Mouse (Mus musculus): ENCODE results near the gene Cdhr2.

Gene Cdhr2

GRCm38 (mm10) chr13:54750699-54751098 lies 49.4 kb downstream of the Cdhr2 start:
- DNase-seq (ENCODE audit: low read depth, low spot score), result peak; percentile 63

DNA sequence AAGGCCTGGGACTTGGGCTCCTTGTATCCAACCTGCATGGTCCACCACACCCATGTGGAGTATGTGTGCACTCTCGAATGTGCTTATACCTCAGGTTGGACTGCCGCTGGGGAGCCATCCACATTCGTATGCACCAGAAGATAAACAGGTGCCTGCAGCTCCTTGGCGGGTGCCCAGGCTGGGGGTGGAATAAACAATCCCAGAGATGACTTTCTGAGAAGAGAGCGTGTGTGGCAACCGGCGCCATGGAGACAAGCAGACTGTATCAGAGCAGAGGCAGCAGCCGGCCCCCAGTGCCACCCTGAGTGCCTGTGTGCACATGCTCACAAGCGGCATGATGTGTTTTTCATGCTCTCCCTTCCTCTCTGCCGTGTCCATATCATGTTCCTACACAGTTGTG lies 51.4 kb downstream of the Cdhr2 start:
- DNase-seq (ENCODE audit: low read depth, low spot score), result no peak

GRCm38 (mm10) chr13:54753733-54754132 lies 52.5 kb downstream of the Cdhr2 start:
- DNase-seq (ENCODE audit: low read depth, low spot score), result no peak

GRCm38 (mm10) chr13:54754169-54755080 lies 53.2 kb downstream of the Cdhr2 start:
- DNase-seq (ENCODE audit: low read depth, low spot score), result no peak

DNA sequence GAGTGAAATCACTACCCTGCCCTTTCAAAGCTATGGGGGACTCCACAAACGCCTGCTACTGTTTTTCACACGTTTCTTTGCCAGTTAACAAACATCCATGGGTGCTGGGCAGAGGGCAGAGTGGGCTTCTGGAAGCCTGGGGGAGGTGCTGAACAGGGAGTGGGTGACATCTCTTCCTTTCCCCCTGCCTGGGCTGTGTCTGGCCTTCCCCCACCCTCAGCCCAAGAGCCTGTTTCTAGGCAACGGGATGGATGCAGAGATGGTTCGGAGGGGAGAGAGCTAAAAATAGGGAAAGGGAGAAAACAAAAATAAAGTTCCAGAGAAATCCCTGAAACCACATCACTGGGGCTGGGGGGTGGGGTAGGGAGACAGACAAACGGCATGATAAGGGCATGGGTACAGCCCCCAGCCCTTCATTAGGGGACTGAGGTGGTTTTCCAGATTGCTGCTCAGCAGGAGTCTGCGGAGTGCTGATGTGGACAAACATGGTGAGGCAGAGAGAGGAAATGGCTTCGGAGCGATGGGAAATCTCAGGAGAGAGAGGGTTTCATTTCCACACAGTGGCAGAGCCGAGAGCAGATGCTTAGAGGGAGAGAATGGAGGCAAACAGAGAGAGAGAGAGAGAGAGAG lies 54.1 kb downstream of the Cdhr2 start:
- DNase-seq (ENCODE audit: low read depth, low spot score), result no peak

DNA sequence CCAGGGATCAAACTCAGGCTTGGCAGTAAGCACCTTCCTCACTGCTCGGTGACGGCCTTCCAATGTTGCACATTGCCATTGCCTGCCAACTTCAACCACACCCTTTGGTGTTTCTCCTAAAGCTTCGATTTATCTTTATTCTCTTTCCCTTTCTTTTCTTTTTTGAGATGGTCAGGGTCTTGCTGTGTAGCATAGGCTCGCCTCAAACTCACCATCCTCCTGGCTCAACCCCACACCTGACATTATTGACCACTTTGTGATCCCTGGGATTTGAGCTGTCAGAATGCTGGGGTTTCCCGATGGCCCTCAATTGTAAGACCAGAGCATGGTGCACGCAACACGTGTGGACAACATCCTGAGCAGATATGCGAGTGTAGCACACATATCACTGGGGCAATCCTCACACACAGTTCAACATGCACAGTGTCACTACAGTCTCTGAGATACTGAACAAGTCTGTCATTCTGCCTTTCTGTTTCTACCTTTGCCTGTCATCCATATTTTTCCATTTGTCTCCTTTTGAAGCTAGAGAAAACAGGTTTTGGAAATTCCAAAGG lies 55.0 kb downstream of the Cdhr2 start:
- no peak for DNase-seq (ENCODE audit: low read depth, low spot score)

GRCm38 (mm10) chr13:54757093-54757830 lies 56.0 kb downstream of the Cdhr2 start:
- no peak for DNase-seq (ENCODE audit: low read depth, low spot score)

GRCm38 (mm10) chr13:54758045-54758755 lies 56.9 kb downstream of the Cdhr2 start:
- peak; percentile 95 for DNase-seq (ENCODE audit: low read depth, low spot score)

DNA sequence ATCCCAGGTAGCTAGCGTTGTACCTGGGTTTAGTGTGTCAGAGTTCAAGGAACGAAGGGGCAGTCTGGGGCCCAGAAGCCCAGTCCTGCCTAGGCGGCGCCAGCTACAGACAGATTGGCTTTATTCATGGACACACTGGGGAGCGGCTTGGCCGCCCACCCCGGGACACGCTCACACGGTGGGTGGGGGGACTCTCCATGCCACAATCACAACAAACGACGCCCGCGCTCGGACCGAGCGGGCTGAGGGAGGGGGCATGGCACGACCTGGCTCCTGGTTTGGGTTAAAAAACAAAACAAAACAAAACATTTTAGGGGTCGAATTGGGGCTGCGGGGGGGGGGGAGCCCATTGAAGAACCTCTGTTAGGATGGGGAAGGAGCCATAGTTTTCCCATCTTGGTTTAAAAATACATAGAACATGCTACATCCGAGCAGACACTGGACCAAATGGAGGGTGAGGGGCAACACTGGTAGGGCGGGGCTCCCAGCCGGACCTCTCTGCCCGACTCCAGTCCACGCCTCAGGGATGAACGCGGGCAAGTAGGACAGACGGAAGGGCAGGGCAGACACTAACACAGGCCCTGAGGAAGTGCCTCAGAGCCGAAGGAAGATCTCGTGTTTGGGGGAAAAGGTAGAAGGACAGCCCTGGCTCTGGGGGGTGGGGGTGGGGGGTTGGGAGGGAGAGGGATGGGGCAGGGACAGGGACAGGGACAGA lies 57.7 kb downstream of the Cdhr2 start:
- no peak for DNase-seq (ENCODE audit: low read depth, low spot score)

- DNase-seq (ENCODE audit: low read depth, low spot score), result no peak
Measured at GRCm38 (mm10) chr13:54759496-54759895, 58.2 kb downstream of the Cdhr2 start.

DNA sequence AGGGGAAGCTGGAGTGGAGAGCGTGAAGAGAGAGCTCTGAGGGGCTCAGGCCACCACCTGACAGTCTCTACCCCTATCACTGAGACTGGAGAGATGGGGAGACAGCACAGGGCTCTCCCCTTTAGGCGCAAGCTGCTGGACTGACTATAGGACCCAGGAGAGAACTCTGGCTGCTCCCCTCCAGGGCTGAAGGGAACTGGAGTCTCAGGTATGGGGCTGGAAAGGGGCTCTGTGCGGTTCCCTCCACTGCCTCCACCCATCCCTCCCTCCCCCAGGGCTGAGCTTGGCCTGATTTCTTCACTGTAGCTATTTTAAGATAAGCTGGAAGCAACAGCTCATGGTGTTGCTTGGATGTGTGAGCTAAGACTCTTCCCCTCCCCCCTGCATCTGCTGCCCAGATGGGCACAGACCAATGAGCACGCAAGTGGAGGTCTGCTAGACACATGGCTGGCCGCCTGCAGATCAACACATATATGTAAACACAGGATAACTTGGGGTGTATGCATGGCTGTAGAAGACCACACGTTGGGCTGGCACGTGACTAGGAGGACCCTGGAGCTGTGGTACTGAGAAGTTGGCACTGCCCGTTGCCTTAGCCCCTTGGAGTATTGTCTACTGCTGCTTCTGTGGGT lies 59.0 kb downstream of the Cdhr2 start:
- DNase-seq (ENCODE audit: low read depth, low spot score), result peak; percentile 62

DNA sequence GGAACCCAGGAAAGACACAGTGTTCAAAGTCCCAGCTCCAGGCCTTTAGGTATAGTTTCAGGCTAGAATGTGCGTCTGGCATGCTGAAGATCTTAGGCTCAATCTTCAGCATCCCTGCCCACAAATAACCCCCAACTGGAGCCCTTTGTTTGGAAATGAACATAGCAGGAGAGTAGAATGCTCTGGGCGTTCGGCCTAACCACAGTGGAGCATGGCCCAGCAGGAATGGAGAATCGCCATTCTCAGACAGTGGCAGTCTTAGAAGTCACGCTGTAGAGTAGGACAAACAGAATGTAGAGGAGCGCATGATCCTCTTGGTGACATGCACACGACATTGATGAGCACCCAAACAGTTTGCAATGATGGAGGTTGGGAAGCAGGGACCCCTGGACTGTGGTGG lies 59.6 kb downstream of the Cdhr2 start:
- DNase-seq (ENCODE audit: low read depth, low spot score), result no peak

GRCm38 (mm10) chr13:54765281-54766191 lies 64.3 kb downstream of the Cdhr2 start:
- DNase-seq (ENCODE audit: low read depth, low spot score), result no peak

DNA sequence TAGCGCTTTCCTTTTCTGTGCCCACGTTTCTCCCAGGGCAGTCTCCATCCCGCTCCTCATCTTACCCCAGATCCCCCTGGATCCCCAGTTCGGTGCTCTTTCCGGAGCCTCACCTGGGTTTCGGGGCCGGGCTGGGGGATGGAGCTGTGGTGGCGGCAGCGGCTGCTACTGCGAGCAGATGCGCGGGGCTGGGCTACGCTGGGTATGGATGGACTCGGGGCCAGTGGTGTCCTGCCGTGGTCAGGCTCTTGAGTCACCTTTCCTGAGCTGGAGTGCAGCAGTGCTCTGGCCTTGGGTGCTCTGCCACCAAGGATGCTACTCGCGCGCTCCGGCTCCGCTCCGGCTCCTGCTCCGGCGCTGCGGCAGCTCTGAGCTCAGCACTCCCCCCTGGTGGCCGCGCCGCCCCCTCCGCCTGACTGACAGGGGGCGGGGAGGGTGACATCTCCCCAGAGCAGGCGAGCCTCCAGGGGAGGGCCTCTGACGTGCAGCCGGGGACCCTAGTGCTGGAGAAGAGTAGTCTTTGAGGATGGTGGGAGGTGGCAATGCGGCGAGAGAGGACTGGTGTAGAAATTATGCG lies 65.0 kb downstream of the Cdhr2 start, which contains the start of gene Sncb:
Gene Sncb (minus strand): TSS at position 404 of the 577 bp plus-strand sequence.
- peak; percentile 61 for DNase-seq (ENCODE audit: low read depth, low spot score)

DNA sequence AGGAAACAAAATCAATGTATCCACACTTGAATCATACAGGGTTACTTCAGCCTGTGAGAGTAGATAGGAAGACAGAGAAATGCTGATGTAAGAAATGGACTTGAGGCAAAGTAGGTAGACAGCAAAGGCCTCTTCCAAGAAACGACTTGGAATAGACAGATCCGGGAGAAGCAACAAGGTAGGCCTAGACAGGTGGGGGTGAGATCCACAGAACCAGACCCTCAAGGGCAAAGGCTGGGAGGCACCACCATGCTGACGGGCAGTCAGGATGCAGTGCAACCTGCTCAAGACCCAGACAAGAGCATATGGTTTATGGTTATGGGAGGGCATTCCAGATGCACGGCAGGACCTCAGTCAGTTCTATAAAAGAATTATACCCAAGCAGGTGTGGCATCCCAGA lies 65.8 kb downstream of the Cdhr2 start:
- no peak for DNase-seq (ENCODE audit: low read depth, low spot score)

- no peak for DNase-seq (ENCODE audit: low read depth, low spot score)
Measured at GRCm38 (mm10) chr13:54780592-54780991, 79.3 kb downstream of the Cdhr2 start.

- DNase-seq (ENCODE audit: low read depth, low spot score), result no peak
Measured at GRCm38 (mm10) chr13:54781086-54781485, 79.8 kb downstream of the Cdhr2 start.

GRCm38 (mm10) chr13:54783235-54783634 lies 82.0 kb downstream of the Cdhr2 start:
- no peak for DNase-seq (ENCODE audit: low read depth, low spot score)

GRCm38 (mm10) chr13:54783698-54784097 lies 82.4 kb downstream of the Cdhr2 start, which contains the start of gene Eif4e1b:
Gene Eif4e1b, plus strand, starts transcription at chr13:54783998.
- DNase-seq (ENCODE audit: low read depth, low spot score), result no peak
